Mouse (Mus musculus) heart, embryonic 12.5 days (tissue): ENCODE data around the gene Sun3. TPM values are rescaled to one million over a fixed set of nuclear protein-coding genes. Genes with fewer than 3 reads are reported as not detected.
A peak's percentile ranks its signal among the peaks of the same experiment; 100 is the strongest.

Source experiments
- ATAC-seq: fragments of 200-750 bp; cut with Nextera tagmentation; 2 replicates; pipeline ENCODE4 v1.8.0; 2017; ENCODE audit warnings: moderate TSS enrichment, moderate library complexity; ENCODE audit not compliant: insufficient number of reproducible peaks, low FRiP score
- H3K27ac ChIP-seq: fragments of 300-500 bp; sonication (generic); 2 replicates; pipeline ENCODE4 v1.5.1; 2016; ENCODE audit warnings: mild to moderate bottlenecking, moderate library complexity; ENCODE audit not compliant: poor library complexity, severe bottlenecking
- H3K27me3 ChIP-seq: fragments of 300-500 bp; sonication (generic); replicated peaks from 2 replicates; pipeline ENCODE4 v1.6.1; 2016; ENCODE audit warnings: mild to moderate bottlenecking, moderate library complexity
- H3K36me3 ChIP-seq: fragments of 300-500 bp; sonication (generic); 2 replicates; pipeline ENCODE4 v1.6.1; 2016; ENCODE audit warnings: mild to moderate bottlenecking, moderate library complexity
- H3K4me1 ChIP-seq: fragments of 300-500 bp; sonication (generic); replicated peaks from 2 replicates; pipeline ENCODE4 v1.6.1; 2016; ENCODE audit warnings: mild to moderate bottlenecking
- H3K4me2 ChIP-seq: fragments of 300-500 bp; sonication (generic); 2 replicates; pipeline ENCODE4 v1.6.1; 2016; ENCODE audit warnings: mild to moderate bottlenecking, moderate library complexity
- H3K4me3 ChIP-seq: fragments of 300-500 bp; sonication (generic); 2 replicates; pipeline ENCODE4 v1.5.1; 2016; ENCODE audit warnings: mild to moderate bottlenecking
- H3K9ac ChIP-seq: fragments of 300-500 bp; sonication (generic); 2 replicates; pipeline ENCODE4 v1.6.1; 2016; ENCODE audit warnings: mild to moderate bottlenecking, moderate library complexity
- H3K9me3 ChIP-seq: fragments of 300-500 bp; sonication (generic); replicated peaks from 2 replicates; pipeline ENCODE4 v1.6.1; 2016; ENCODE audit warnings: mild to moderate bottlenecking, moderate library complexity
- WGBS: fragments of 180-500 bp; shearing (Covaris S2); methylation state at CpG from one replicate; pipeline ENCODE4 v1.1.7; 2016; 5-methylcytosine and 5-hydroxymethylcytosine counted together
- polyA plus RNA-seq: library from polyadenylated mRNA; unstranded; fragments of >200 nt; fragmentation: Nextera tagmentation; extraction: Ambion mirVana; gene quantifications from 2 replicates; pipeline ENCODE4 v1.2.1, GENCODE M21; 2016

Sun3 gene
- polyA plus RNA-seq, 1 experiment from 2014 or later, result 0.61 TPM

DNA sequence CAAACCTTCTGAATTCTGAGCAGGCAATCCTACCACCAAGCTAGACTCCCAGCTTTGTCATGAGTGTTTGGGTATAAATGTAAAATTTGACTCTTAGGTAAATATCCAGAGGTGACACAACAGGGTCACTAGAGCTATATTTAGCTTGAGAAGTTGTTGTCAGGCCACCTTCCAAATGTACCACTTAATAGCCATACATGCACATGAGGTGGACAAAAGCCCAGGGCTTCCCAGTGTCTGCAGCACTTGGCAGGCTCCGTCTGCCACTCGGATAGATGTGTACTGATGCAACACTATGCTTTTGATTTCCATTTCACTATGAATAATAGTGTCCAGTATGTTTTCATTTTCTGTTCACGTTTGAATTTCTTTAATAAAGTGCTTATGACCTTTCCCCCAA is 23.6 kb downstream of the Sun3 start:
- no peaks in the 10 kb centered on the region for H3K27me3 ChIP-seq
- H3K27ac ChIP-seq, result no peak overlapping the region
- H3K9me3 ChIP-seq, result no peaks in the 10 kb centered on the region
- H3K4me3 ChIP-seq, result no peak overlapping the region
- ATAC-seq, result no peak
- no peaks in the 10 kb centered on the region for H3K4me1 ChIP-seq
- H3K4me2 ChIP-seq, result no peak overlapping the region
- WGBS, result 61% methylated on average over 3 of the region's 3 CpGs
- no peaks in the 10 kb centered on the region for H3K36me3 ChIP-seq
- H3K9ac ChIP-seq, result no peak overlapping the region

DNA sequence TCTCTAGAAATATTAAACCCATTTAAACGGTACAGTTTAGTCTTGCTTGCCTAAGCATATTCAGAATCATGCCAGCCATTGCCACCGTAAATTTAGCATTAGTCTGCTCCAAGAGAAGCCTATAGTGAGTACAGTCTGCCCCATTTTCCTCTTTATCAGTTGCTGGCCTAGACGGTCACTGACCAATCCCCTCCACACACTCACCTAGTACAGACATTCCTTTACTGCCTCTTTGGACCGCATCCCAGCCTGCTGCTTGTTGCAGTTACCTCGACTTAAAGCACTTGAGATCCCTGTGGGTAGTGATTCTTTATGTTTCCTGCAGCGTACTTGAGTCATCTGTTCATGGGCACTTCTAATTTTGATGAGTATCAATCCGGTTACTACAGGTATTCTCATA is 24.0 kb downstream of the Sun3 start:
- WGBS, result 61% methylated on average over 7 of the region's 7 CpGs
- H3K27ac ChIP-seq, result no peak overlapping the region
- ATAC-seq, result no peak

DNA sequence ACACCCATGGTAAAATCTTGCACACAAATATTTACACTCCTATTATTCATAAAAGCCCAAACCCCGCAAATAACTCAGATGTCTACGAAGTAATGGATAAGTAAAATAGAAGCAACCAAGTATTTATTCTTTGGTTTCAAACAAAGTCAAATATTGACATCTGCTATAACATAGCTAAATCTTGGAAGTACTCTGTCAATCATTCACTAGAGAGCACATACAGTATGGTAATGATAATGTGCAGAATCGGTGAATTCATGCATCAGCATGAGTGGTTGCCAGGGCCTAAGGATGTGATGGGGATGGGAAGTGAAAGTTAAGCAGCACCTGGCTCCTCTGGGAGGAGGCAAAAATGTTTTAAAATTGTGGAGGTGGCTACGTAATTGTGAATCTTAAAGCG is 28.6 kb downstream of the Sun3 start:
- 89% methylated on average over 5 of the region's 5 CpGs for WGBS

More for the DNA sequence above, 24.0 kb downstream of the Sun3 start:
- Histone ChIP-seq H3K4me3 (no peak overlapping the region), H3K4me1 (no peaks in the 10 kb centered on the region), H3K9ac (no peak overlapping the region), H3K27me3 (no peaks in the 10 kb centered on the region), H3K9me3 (no peaks in the 10 kb centered on the region), H3K36me3 (no peaks in the 10 kb centered on the region), H3K4me2 (no peak overlapping the region)

GRCm38 (mm10) chr11:9018491-9019267 is 30.1 kb downstream of the Sun3 start:
- Histone ChIP-seq H3K27me3 (no peaks in the 10 kb centered on the region), H3K9me3 (no peaks in the 10 kb centered on the region), H3K36me3 (no peaks in the 10 kb centered on the region), H3K4me2 (no peak overlapping the region), H3K4me3 (no peak overlapping the region), H3K4me1 (no peaks in the 10 kb centered on the region), H3K27ac (no peak overlapping the region), H3K9ac (no peak overlapping the region)
- 65% methylated on average over 6 of the region's 6 CpGs for WGBS
- no peak for ATAC-seq

More for the DNA sequence above, 28.6 kb downstream of the Sun3 start:
- no peak overlapping the region for H3K4me3 ChIP-seq
- no peaks in the 10 kb centered on the region for H3K4me1 ChIP-seq
- no peaks in the 10 kb centered on the region for H3K36me3 ChIP-seq
- H3K4me2 ChIP-seq, result no peak overlapping the region
- ATAC-seq, result no peak
- H3K27ac ChIP-seq, result no peak overlapping the region
- H3K9me3 ChIP-seq, result no peaks in the 10 kb centered on the region
- no peak overlapping the region for H3K9ac ChIP-seq
- H3K27me3 ChIP-seq, result no peaks in the 10 kb centered on the region

DNA sequence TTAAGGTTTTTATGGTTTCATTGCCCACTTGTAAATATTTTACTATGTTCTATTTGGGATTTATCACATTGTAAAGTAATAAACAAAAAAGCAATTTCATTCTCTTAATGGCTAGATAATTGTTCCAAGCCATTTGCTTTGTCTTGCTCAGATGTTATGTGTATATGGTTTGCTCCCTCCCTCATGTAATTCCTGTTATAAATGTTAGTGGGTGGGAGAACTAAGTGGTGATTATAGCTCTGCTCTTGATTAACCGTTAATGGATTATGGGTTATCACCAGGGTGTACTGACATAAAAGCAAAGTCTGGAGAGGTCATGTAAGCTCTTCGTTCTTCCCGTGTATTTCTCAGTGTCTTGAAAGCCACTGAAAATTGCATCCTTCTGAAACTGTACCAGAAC is 34.1 kb downstream of the Sun3 start:
- Histone ChIP-seq H3K4me2 (no peak overlapping the region), H3K4me1 (peaks cover 7% of the 10 kb centered on the region; the same call in 1 of the 2 replicates), H3K27ac (no peak overlapping the region), H3K27me3 (no peaks in the 10 kb centered on the region), H3K36me3 (no peaks in the 10 kb centered on the region), H3K4me3 (no peak overlapping the region), H3K9me3 (no peaks in the 10 kb centered on the region), H3K9ac (no peak overlapping the region)
- ATAC-seq, result no peak
- WGBS, result 81% methylated on average over 3 of the region's 3 CpGs

DNA sequence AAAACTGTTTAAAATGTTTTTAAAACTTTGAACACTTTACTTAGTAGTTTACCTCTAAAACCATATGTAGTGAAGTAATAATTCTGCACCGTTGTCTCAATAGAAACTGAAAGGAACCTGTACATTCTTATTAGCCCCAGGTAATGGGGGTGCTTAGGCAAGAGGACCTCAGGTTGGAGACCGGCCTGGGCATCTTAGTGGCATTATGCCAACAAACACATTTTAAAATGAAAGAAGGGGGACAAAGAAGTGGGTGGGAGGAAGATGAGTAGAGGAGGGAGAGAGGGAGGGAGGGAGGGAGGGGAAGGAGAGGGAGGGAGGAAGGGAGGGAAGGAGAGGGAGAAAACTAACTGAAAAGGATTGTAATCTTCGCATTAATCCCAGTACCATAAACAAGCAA is 37.4 kb downstream of the Sun3 start:
- Histone ChIP-seq H3K9me3 (no peaks in the 10 kb centered on the region), H3K4me2 (peak overlapping the region; percentile 96), H3K27me3 (no peaks in the 10 kb centered on the region), H3K27ac (no peak overlapping the region), H3K4me1 (peaks cover 14% of the 10 kb centered on the region; the same call in 1 of the 2 replicates), H3K4me3 (peak overlapping the region; percentile 80), H3K36me3 (peaks cover 20% of the 10 kb centered on the region), H3K9ac (peak overlapping the region; percentile 87)
- peak; percentile 33; the same call in 1 of the 2 replicates for ATAC-seq
- WGBS, result 2% methylated on average over 3 of the region's 3 CpGs

DNA sequence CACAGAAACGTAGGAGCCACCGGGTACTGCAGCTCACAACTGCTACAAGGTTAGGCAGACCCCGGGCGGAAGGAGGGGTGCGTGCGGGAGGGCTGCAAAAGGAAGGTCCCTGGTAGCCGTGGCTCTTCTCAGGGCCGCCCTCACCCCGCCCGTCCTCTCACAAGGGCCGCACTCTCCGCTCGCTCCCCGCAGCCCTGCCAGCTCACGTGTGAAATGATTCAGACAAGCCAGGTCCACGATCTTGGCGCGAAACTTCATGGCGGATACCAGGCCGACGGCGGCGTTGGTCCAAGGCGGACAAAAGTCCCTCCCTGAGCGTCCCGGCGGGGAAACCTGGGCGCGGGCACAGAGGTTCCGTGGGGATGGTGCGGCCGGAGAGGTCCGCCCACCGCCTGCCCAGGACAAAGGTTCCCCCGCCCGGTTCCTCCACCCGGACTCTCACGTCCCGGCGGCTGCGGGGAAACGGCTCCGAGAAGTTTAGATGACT is 37.9 kb downstream of the Sun3 start, which contains the start of gene Hus1:
TSS of gene Hus1 (minus strand) at position 339 of the 487 bp plus-strand sequence.
- H3K27ac ChIP-seq, result peak within 1 kb of the TSS; percentile 89
- peak; percentile 96 for ATAC-seq
- peak within 1 kb of the TSS; percentile 80 for H3K4me3 ChIP-seq
- H3K27me3 ChIP-seq, result no peaks in the 10 kb centered on the region
- H3K9ac ChIP-seq, result peak within 1 kb of the TSS; percentile 87
- H3K36me3 ChIP-seq, result peaks cover 22% of the 10 kb centered on the region
- H3K4me1 ChIP-seq, result peaks cover 14% of the 10 kb centered on the region; the same call in 1 of the 2 replicates
- H3K4me2 ChIP-seq, result peak within 1 kb of the TSS; percentile 96
- WGBS, result under 1% methylated on average over 43 of the region's 43 CpGs
- no peaks in the 10 kb centered on the region for H3K9me3 ChIP-seq

DNA sequence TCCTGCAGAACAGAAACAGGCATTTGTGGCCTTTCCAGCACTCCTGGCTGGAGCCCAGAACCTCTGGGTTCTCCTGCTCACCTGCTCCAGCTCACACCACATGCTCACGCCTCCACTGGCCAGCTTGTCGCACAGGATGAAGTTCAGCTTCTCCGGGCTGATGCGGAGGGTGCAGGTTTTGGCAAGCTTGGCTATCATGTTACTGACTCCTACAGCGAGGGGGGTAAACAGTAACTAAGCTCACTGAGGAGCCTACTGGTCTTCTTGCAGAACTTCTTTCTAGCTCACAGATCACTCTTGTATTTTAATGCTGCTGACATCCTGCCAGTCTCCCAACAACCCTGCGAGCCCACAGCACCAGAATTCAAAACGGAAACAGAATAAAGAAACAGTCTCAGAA is 38.4 kb downstream of the Sun3 start:
- Histone ChIP-seq H3K9me3 (no peaks in the 10 kb centered on the region), H3K9ac (peak overlapping the region; percentile 87), H3K4me3 (peak overlapping the region; percentile 80), H3K27ac (peak overlapping the region; percentile 89), H3K36me3 (peaks cover 27% of the 10 kb centered on the region), H3K4me2 (peak overlapping the region; percentile 96), H3K27me3 (no peaks in the 10 kb centered on the region), H3K4me1 (peaks cover 14% of the 10 kb centered on the region; the same call in 1 of the 2 replicates)
- 0% methylated on average over 7 of the region's 7 CpGs for WGBS
- peak; percentile 72 for ATAC-seq

GRCm38 (mm10) chr11:9008761-9009160 is 40.0 kb downstream of the Sun3 start:
- Histone ChIP-seq H3K9ac (no peak overlapping the region), H3K4me1 (peaks cover 14% of the 10 kb centered on the region; the same call in 1 of the 2 replicates), H3K27ac (no peak overlapping the region), H3K36me3 (peaks cover 43% of the 10 kb centered on the region), H3K4me2 (no peak overlapping the region), H3K9me3 (no peaks in the 10 kb centered on the region), H3K4me3 (no peak overlapping the region), H3K27me3 (no peaks in the 10 kb centered on the region)
- no peak for ATAC-seq
- 94% methylated on average over 5 of the region's 5 CpGs for WGBS

DNA sequence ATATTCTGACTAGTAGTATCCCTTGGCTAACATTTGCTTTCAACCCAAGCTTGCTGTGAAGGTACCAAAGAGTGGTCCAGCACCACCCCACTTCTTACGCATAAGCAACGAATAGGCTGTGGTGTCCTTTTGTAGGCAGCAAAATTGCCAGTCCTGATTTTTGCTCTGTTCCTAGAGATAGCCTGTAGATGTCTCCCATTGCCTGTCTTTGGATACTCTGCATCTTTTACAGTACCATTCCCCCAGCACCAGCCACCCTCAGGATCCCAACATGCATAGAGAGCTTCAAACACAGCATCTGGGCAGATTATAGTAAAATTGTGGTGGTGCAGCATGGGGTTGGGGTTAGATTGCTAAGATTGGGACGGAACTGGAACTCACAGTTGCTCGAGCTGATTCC is 60.7 kb downstream of the Sun3 start:
- Histone ChIP-seq H3K9me3 (no peaks in the 10 kb centered on the region), H3K27me3 (0 out of 2 replicates have a peak, but pooled peaks cover 5% of the 10 kb centered on the region), H3K9ac (no peak overlapping the region), H3K36me3 (peaks cover 21% of the 10 kb centered on the region), H3K27ac (no peak overlapping the region), H3K4me3 (no peak overlapping the region), H3K4me1 (peaks cover 15% of the 10 kb centered on the region), H3K4me2 (no peak overlapping the region)
- WGBS, result 74% methylated on average over 4 of the region's 4 CpGs
- ATAC-seq, result no peak

- Histone ChIP-seq H3K27ac (no peak overlapping the region), H3K4me3 (no peak overlapping the region), H3K36me3 (peaks cover 3% of the 10 kb centered on the region), H3K9ac (no peak overlapping the region), H3K4me2 (no peak overlapping the region), H3K27me3 (0 out of 2 replicates have a peak, but pooled peaks cover 5% of the 10 kb centered on the region), H3K9me3 (no peaks in the 10 kb centered on the region), H3K4me1 (peaks cover 15% of the 10 kb centered on the region)
- ATAC-seq, result peak; percentile 49; the same call in 1 of the 2 replicates
Measured at GRCm38 (mm10) chr11:8986058-8986457, 62.7 kb downstream of the Sun3 start.
